Mouse (Mus musculus) kidney, postnatal 10 days (tissue): ENCODE results near the gene Gm5105.

ENCODE experiments used
- DNase-seq: peaks from one replicate; pipeline ENCODE4 v3.0.0; 2021; ENCODE audit warnings: mixed read lengths

Gene Gm5105

GRCm38 (mm10) chr3:138066348-138066856 lies 786 bp downstream of the Gm5105 start:
- DNase-seq = peak; percentile 28

GRCm38 (mm10) chr3:138065930-138066329 lies 1.3 kb downstream of the Gm5105 start:
- no peak for DNase-seq

DNA sequence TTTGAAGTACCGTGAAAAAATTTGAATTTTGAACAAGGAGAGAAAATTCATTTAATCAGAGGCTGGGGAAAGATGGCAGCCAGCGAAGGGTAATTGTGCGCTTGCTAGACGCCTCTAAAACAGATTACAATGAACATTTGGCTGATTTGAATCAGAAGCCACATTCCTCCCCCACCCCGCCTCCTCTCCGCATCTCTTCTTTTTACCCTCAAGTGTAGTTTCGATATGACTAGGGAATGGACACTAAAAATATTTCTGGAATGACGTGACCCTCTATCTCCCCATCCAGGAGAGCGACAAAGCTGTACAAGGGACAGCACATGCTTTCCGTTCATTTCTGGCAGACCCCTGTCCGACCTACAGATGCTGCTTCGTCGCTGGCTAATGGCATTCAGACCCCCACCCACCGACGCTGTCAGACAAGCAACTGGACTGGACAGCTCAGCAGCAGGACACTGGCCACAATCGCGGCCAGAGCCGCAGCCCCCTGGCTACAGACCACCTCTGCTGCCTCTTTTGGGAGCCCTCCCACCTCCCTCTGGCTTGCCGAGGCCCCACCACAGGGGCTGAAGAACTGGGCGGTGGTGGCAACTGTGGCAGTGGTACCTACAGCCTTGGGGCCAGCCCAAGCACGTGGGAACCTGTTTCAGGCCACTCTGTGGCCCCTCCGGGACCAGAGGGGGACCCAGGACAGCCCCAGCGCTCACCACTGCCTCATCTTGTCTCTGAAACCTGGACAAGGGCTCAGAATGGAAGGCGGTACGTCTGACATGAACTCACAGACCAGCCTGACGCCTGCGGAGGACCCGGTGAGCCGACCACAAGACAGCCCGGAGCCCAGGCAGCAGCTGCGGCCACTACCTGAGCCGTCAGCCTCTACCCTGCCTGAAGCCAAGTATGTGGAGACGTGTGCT lies 2.2 kb downstream of the Gm5105 start, which contains the start of gene 1110002E22Rik:
1110002E22Rik (plus strand) TSS at position 321 of the 914 bp plus-strand sequence.
- no peak for DNase-seq

DNA sequence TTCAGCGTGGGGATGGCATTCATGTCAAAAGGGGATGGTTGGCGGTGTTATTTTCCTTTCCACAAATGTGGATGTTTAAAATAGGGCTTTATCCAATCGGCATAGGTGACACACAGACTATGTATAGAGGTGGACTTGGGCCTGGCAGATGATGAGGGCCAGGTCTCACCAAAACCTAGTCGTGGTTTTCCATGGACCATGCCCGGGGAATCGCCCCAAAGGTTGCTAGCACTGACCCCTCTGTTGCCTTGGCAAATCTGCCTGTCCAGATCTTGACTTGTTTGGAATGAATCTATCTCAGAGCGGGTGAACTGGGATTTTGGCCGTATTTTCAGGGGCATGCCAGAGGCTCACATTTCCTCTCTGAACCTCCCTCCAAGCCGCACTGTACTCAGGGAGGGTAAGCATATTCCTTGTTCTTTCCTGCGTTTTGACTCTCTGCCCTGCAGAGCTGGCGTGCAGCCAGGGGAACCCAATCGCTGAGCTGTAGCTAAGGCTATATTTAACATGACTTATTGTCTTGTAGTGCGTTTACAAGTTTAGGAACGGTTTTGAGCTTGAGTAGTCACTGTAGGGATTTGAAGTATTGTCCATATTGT lies 3.4 kb downstream of the Gm5105 start:
- peak; percentile 77 for DNase-seq

- DNase-seq = no peak
These were observed 4.5 kb downstream of the Gm5105 start for GRCm38 (mm10) chr3:138062673-138063072.

GRCm38 (mm10) chr3:138061205-138061911 lies 5.8 kb downstream of the Gm5105 start:
- DNase-seq = no peak

DNA sequence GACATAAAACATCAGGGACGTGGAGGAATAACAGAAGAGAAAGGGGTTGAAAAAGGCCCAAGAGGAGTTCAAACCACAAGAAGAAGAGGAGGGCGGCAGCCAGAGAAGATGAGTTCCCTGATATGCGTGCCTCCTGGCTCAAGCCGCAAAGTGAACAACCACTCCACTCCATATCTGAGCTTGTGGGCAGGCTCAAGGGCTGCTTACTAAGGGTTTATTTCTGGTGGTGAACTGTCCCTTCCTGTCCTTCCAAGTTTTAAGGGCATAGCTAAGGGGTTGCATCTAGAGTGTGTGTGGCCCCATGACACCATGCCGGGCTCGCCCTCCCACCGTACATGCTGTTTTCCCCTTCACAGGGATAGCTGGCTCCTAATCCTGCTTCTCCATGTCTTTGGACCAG lies 6.8 kb downstream of the Gm5105 start:
- DNase-seq = no peak

GRCm38 (mm10) chr3:138058226-138058625 lies 9.0 kb downstream of the Gm5105 start:
- no peak for DNase-seq

DNA sequence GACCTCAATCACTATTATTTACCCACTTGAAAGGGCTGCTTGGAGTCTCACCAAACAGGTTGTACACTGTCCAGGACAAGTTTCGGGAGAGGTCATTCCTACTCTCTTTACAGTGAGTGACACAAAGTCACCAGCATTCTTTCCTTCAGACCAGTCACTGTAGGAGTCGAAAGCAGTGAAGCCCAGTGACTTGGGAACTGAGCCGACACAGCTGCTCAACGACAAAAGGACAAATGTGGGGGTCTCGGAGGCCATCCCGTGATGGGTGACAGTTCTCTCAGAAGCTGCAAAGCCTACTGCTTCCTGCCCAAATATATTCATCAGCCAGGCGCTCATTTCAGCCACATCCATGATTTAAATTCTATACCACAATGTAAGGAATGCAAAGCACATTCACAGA lies 10.2 kb downstream of the Gm5105 start:
- no peak for DNase-seq

GRCm38 (mm10) chr3:138053969-138054368 lies 13.2 kb downstream of the Gm5105 start:
- DNase-seq = no peak

DNA sequence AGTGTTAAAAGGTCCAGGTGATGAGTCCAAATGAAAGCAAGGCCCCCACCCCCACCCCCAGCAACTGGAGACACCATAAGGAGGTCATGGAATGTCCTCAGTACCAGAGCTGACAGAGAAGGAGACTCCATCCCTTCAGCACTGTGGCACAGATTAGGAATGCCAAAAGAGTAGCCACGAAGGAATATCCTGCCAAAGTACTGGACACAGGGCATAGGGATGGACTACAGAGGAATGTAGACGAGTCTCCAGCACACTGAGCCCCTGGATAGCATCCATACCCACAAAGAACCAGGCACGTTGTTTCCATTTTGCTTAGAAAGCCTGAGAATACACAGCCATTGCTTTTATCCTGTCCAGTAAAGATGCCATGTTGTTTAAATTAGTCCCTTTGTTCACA lies 15.8 kb downstream of the Gm5105 start:
- DNase-seq = no peak

DNA sequence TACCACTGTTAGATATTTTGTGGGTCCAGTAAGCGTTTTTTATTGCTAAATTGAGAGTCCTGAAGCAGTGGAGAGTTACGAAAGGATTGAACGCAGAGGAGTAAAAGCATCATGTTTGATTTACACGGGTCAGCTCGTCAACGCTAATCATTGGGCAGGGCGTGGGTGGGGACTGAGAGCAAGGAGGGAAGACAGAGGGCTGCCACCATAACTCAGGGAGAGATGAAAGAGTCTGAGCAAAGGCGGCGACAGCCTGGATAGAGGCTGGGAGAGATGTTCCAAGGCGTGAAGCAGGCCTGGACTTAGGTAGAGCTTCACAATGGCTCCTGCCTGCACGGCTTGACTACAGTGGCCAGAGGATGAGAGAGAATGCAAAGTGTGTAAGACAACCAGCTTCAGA lies 16.4 kb downstream of the Gm5105 start:
- no peak for DNase-seq

DNA sequence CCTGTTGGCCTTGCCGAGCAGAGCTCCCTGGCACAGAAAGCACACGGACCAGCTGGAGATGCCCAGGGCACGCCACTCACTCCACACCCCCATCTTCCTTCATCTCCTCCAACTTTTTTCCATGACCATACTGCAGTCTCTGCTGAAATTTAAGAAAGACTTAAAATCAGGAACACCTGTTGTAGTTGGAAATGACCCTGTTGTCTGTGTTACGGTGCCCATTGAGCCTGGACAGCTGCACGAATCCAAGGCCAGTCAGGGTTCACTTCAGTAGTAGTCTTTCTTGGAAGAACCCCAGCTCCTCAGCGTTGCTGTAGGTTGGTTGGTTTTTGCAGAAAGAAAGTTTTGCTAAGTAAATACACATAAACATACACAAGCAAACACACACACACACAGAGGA lies 17.6 kb downstream of the Gm5105 start:
- no peak for DNase-seq

GRCm38 (mm10) chr3:138043316-138043715 lies 23.9 kb downstream of the Gm5105 start:
- no peak for DNase-seq

DNA sequence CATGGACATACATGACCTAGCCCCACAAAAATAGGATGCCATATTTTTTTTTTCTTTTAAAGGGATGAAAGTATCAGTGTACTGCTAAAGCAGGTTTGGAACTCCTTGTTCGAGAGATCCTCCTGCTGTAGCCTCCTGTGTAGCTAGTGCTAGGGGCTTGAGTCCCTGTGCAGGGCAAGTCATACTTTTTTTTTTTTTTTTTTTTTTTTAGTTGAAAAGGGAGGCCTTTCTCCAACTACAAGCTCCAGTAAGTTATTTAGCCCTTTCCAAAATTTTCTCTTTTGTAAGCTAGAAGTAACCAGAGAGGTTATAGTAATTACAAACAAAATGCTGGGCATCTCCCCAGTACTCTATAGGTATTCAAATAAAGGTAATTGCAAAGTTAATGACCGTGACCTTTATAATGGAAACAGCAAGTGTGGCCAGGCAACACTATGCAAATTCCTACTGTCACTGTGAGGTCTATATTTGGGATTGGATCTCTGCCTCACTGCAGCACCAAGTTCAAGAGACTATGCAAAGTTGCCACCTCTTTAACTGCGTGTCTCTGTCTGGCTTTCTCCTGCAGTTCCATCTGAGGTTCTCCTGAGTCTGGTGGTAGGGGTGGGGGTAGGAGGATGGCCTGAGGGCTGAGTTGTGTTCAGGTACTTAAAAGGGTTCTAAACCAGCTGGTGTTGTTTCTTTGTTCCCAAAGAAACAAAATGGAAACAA lies 25.4 kb downstream of the Gm5105 start:
- no peak for DNase-seq

- DNase-seq = no peak
These were observed 26.2 kb downstream of the Gm5105 start for GRCm38 (mm10) chr3:138040938-138041337.

GRCm38 (mm10) chr3:138033986-138034385 lies 33.2 kb downstream of the Gm5105 start:
- DNase-seq = no peak

DNA sequence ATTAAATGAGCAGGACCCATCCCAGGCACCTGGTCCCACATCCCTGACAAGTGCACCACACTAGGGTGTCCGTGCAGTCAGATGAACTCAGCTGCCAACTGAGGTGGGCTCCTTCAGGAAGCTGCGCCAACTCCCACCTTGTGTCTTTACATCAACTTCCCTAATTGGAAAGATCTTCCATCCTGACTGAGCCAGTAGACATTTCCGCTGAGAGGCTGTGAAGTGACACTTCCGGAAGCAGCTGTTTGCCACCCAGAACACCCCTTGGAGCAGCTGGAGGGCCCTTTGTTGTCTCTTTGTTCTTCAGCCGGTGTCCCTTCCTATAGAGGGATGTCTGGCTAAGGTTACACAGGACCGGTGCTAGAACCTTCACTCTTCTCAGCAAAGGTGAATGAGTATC lies 36.6 kb downstream of the Gm5105 start:
- no peak for DNase-seq

GRCm38 (mm10) chr3:138029351-138029750 lies 37.8 kb downstream of the Gm5105 start:
- no peak for DNase-seq

- no peak for DNase-seq
These were observed 39.4 kb downstream of the Gm5105 start for GRCm38 (mm10) chr3:138027575-138028362.

DNA sequence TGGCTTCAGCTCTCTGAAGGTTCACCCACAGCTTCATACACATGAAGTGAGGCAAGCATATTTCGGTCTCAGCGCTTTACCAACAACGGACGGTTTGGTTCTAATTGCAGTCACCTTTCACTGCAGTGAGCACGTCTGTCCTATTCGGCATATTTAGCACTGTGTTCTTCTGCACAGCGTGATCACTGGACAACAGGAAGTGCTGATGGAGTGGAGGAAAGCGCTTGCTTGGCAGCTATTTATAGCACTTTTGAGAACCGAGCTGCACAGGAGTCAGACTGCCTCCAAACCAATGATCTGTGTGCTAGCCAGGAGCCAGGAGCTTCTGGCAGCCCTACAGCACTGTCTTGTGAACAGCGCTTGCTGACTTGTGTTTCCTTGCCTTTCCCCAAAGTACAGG lies 40.9 kb downstream of the Gm5105 start:
- peak; percentile 18 for DNase-seq

GRCm38 (mm10) chr3:138022651-138023050 lies 44.5 kb downstream of the Gm5105 start:
- no peak for DNase-seq
